Mouse (Mus musculus): ENCODE results near the gene Isyna1.
"Not testable (repeated sequence)": the region's sequence is repeated elsewhere in the genome, so short reads cannot be mapped to it uniquely, and the experiment has no call there.

Gene Isyna1

DNA sequence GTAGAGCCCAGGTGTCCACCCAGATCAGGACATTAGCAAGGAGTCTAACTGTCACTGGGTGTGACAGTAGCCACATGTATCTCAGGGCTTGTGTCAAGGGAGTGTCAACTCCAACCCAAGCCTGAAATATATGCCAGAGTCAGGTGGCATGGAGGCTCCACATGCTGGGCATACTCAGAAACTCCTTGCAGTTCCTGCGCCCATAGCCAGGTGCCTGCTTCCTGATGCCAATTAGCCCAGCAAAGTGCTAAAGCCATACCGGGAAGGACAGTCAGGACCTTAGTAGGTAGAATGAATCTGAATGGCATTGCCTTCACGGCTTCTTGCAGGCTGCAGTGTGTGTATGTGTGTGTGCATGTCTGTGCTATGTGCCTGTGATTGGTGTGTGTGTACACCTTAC lies 17.0 kb upstream of the Isyna1 start:
- DNase-seq = no peak

DNA sequence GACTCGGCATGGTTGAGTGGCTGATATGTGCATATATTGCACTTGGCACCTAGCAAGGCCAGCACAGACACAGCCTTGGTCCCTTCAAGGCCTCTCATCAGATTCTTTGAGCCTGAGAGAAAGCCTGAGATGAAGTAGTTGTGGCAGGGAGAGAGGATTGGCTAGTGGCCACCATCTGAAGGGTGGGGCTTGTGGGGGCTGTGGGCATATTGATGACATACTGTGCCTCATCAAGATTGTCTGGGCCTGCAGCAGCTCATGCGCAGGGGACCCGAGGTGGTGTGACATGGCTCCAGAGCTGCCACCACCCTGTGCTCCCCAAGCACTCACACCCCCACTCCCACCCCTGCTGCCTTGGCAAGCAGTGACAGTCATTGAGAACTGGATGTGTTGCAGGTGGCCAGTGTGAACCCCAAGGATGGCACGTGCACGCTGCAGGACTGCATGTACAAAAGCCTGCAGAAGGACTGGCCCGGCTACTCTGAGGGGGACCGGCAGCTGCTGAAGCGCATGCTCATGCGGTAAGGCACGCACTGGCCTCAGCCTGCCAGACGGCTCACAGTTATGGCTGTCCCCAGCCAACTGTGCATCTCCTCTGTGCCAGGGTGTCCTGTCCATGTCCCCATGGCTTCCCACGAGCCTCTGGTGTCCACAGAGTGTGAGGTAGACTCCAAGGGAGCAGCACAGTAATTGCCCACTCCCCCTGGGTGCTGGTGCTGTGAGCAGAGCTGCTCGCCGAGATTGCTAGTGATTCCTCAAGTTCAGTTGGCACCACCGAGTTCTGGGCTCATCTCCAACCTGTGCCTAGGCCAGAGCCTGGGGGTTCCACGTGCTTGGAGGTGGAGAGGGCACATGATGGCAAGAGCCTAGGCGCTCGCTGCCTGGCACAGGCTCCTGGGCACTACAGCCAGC lies 10.4 kb upstream of the Isyna1 start:
- DNase-seq = no peak

DNA sequence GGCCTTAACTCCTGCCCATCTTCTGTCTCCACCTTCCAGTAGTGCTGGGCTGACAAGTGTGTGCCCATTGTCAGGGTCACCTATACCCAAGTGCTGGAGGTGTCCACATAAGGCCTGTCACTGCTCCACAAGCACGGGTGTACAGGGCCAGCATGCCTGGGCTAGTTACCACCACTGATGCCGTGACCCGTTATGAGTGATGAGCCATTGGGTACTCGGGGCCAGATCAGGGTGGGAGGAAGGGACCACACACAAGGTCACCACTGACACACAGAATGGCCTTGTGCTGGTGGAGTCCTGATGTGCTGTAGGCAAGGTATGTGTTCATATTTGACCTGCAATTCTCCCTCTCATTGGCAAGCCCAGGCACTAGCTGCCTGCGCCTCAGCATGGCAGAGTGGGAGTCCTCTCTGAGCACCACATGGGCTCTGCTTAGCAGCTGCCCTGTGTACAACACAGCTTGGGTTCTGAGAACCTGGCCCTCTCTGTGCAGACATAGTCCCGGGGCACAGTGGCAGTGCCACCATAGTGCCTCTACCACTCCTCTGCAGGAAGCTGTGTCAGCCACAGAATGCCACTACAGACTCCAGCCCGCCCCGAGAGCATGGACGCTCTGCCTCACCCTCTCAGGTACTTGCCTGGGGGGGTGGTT lies 9.4 kb upstream of the Isyna1 start:
- no peak for DNase-seq

DNA sequence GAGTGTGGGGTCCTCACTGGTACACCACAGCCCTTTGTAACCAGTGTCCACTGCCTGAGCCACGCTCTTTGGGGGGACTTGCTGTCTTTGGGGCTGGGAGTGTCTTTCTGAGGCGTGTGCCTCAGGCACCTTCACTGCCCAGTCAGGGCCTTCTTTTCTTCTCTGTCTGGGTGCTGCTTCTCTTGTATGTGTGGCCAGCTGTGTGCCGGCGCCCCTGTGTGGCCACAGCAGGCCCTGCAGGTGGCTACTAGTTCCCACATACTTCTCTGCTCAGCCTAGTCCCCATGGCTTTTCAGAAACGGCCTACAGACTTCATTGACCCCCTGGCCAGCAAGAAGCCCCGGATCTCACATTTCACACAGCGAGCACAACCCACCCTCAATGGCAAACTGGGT lies 8.9 kb upstream of the Isyna1 start:
- peak; percentile 64 for DNase-seq

DNA sequence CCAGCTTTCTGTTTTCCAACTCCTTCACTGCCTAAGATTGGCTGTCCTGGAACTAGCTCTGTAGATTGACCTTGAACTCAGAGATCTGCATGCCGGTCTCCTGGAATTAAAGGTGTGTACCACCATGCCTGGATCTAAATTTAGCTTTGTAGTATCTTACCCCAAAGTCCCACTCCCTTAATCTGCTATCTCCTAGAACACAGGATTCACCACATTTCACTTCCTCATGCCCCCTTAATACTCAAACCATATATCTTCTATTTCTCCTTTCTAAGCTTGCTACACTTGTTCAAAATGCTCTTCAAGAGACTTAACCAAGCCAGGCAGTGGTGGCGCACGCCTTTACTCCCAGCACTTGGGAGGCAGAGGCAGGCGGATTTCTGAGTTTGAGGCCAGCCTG lies 6.2 kb upstream of the Isyna1 start:
- DNase-seq = not testable (repeated sequence)

DNA sequence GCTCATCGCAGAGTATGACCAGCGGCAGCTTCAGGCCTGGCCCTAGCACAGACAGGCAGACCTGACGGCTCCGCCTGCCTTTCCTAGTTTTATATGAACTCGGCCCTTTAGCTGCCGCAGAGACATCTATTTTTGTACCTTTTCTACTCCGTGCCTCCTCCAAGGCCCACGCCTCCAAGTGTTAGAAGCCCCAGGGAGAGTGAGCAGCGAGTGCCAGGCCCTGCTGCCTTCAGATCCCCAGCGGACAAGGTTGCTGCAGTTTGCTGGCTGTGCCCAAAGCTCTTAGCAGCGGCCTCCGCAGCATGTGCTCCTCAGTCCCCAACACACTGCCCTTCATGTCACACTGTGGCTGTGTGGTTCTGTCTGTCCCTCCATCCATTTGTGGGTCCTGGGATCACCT lies 2.6 kb upstream of the Isyna1 start:
- DNase-seq = no peak

DNA sequence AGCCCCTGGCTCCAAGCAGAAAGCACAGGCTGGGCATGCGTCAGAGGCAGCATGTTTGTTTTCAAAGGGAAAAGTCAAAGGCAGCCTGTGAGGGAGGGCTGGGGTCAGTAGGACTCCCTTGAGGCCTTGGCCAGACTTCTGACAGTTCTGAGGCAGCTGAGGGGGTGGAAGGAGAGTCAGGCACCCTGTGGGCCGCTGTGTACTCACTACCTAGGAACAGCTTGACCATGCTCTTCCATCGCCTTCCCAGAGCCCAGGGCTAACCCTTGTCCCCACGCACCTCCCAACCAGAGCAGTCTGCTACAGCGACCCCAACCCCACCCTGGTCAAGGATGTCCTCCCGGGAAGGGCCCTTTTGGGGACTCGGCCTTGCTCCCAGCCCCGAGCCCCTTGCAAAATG lies 1.0 kb upstream of the Isyna1 start:
- no peak for DNase-seq

DNA sequence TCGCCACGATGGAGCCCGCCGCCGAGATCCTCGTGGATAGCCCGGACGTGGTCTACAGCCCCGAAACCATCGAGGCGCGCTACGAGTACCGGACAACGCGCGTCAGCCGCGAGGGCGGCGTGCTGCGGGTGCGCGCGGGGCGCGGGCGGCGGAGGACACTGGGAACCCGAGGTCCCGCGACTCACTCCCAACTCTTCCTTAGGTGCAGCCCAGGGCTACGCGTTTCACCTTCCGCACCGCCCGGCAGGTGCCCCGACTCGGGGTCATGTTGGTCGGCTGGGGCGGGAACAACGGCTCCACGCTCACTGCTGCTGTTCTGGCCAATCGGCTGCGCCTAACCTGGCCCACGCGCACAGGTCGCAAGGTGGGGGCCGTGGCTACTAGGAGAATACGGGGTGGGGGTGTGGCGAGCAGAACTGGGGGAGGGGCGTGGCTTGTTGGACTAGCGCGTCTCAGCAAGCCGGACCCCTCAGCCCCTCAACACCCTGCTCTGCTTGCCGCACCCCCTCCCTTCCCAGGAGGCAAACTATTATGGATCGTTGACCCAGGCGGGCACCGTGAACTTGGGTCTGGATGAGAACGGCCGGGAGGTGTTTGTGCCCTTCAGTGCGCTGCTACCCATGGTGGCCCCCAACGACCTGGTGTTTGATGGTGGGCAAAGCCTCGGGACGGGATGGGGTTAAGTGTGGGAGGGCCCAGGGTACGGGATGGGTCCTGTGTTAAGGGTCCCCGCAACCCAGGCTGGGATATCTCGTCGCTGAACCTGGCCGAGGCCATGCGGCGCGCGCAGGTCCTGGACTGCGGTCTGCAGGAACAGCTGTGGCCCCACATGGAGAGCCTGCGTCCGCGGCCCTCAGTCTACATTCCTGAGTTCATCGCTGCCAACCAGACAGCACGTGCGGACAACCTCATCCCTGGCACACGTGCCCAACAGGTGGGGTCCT lies 720 bp downstream of the Isyna1 start:
- DNase-seq = no peak

DNA sequence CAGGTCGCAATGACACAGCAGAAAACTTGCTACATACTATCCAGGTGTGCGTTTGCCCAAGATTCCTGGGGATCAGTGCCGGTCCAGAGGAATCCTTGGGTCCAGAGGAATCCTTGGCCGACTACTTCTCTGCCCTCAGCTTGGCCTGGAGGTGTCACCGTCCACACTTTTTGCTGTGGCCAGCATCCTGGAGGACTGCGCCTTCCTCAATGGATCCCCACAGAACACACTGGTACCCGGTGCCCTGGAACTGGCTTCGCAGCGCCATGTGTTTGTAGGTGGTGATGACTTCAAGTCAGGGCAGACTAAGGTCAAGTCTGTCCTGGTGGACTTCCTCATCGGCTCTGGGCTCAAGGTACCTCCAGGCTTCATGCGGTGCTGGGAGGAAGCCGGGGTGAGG lies 1.6 kb downstream of the Isyna1 start:
- no peak for DNase-seq

DNA sequence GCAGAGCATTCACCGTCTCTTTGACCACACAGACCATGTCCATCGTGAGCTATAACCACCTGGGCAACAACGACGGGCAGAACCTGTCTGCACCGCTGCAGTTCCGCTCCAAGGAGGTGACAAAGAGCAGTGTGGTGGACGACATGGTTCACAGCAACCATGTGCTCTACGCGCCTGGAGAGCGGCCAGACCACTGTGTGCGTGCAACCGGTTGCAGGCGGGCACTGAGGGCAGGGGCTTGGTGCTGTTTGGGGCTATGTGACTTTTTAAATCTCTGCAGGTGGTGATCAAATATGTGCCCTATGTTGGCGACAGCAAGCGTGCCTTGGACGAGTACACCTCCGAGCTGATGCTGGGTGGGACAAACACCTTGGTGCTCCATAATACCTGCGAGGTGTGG lies 2.0 kb downstream of the Isyna1 start:
- DNase-seq = no peak

DNA sequence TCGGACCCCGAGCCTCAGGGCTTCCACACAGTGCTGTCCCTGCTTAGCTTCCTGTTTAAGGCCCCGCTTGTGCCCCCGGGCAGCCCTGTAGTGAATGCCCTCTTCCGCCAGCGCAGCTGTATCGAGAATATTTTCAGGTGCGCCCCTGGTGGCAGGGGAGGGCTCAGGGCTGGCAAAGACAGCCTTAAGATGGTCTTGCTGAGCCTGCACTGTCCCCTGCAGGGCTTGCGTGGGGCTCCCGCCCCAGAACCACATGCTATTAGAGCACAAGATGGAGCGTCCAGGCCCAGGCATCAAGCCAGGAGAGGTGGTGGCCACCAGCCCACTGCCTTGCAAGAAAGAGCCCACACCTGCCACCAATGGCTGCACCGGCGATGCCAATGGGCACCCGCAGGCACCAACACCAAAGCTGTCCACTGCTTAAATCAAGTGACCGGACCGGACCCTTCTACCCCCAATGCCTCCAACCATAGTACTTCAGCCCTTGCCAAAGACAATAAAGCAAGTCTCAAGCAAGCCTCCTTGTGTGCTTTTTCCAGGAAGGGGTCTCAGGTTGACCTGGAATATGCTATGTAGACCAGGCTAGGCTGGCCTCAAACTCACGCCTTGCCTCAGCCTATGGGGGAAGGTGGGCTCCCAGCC lies 2.7 kb downstream of the Isyna1 start:
- peak; percentile 59 for DNase-seq

DNA sequence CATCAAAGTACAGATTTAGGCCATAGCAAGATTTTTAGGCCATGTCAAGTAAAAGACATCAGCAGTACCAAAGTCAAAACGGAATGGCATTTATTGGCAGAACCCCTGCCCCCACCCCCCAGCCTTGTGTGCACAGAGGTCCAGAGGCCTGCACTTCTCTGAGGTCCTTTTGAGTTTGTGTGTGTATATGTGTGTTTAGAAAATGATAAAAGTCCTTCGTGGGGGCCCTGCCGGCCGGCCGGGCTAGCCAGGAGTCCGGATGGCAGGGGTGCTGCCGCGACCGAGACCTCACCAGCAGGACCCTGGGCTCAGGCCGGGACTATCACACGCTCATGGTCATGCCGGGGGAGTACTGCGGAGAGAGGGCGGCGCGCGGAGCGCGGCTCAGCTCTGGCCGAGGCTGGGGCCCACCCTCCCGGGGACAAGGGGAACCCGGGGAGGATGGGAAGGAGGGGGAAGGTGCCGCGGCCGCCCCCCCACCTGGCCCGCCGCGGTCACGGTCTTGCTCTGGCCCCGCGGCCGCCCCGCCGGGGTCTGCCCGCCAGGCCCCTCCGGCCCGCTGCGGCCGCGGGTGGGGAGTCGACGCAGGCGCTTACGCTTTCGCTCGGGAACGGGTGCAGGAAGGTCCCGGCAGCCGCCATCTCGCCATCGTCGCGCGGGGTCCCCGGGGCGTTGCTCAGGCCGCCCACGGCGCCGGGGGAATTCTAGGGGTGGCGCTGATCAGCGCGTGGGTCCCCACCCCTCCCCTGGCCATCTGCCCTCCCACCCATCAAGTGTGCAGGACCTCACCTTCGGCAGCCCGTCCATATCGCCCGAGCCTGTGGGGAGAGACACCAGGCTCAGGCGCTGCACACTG lies 3.5 kb downstream of the Isyna1 start:
- DNase-seq = no peak

DNA sequence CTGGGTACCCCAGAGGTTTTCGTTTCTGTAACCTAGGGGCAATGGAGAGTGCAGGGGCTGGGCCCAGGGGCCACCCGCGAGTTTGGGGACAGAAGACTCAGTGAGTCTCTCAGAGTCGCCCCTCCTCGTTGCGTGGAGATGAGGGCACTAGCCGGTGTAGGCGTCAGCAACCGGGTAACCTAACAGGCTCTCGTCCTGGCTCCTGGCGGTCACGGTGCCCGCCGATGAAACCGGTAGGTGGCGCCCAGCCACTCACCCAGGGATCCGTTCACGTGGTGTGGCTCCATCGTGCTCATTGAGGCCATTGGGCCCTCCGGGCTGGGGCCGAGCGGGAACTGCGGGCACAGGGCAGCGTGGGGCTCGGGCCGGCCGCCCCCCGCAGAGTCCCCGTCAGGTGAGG lies 4.1 kb downstream of the Isyna1 start:
- DNase-seq = no peak

DNA sequence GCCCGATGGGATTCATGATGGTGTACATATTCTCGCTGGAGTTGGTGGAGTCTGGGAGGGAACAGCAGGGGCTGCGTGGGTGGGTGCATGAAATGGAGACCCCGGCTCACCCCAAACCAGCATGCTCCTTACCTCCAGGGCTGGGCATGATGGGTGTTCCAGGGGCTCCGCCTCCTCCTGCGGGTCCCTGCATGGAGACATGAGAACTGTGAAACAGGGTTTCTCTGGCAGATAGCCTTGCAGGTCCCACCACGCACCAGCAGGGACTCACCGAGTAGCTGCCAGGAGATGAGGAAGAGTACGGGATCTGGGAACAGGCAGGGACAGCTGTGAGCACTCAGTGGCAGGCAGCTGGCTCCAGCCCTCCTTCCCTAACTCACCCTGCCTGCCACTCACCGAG lies 4.5 kb downstream of the Isyna1 start:
- no peak for DNase-seq

DNA sequence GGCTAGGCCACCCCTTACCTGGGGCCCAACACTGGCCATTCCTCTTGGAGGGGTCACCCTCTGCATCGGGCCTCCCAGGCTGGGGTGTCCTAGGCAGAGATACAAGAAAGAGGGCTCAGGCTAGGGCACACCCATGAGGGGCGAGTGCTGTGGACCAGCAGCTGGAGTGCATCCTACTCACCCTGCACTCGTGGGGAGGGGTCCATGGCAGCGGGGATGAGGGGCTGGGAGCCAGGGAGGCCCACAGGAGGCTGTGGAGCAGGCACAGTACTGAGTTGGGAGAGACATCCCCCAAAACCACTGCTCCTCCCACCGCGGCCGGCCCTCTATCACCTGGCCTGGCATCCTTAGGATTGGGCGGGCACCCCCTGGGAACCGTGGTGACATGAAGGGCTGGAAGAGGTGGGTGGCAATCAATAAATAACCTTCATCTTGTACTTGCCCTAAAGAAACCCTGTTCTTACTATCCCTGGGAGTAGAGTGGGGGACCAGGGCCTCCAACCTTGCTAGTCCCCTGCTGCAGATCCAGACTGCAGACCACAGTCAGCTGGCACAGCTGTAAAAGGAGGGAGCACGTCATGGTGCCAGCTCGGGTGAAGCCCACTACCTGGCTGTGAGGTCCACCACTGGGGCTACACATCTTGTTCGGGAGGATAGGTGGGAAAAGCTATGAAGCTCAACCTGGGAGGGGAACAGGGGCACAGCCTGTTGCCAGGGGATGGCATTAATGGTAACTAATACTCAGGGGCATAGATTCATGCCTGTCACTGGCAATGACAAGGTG lies 5.5 kb downstream of the Isyna1 start:
- no peak for DNase-seq

DNA sequence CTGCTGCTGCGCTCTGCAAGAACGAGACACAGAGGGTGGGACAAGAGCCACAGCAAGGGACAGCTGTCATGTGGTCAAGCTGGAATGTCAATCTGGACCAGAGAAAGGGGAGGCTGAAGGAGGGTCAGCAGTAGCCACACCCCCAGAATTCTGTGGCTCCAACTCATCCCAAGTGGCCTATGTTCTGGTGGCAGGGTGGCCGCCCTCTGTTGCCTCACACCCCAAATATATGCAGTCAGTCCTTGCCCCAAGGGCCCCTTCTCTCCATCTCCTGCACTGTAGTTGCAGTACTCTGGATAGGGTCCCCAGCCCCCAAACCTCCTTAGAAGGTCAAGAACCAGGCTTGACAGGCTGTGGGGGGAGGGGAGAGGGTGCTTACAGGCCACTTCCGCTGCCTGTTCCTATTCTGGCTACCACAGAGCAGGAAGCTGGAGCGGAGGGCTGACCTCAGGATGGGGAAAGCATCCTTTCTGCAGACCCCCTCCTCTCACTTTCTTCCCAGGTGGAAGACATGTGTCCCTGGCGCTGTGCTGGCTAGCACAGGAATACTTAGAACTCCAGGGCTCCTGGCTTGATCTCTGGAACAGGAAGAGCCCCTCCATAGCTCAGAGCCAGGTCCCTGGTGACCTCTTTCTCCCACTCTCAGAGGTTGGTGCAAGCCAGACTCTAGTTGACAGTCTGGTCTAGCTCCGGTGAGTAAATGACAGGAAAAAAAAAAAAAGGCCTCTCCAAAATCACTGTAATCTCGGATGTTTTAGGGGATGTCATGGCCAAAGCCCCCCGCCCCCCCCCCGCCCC lies 6.5 kb downstream of the Isyna1 start:
- DNase-seq = peak; percentile 30

DNA sequence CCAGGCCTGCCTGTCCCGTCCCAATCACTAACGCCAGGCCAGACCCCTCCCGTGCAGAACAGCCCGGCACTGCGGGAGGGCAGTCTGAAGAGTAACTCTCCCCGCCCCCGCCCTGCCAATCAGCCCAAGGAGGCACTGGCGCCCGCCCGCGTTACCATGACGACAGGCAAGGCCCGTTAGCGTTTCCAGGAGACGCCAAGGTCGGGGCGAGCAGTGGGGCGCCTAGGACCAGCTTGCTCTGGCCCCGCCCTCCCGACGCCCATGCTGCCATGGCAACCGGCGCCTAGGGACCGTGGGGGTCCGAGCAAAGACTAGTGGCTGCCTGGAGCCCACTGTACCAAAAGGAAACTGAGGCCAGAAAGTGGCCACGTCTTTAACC lies 7.1 kb downstream of the Isyna1 start:
- peak; percentile 64 for DNase-seq

DNA sequence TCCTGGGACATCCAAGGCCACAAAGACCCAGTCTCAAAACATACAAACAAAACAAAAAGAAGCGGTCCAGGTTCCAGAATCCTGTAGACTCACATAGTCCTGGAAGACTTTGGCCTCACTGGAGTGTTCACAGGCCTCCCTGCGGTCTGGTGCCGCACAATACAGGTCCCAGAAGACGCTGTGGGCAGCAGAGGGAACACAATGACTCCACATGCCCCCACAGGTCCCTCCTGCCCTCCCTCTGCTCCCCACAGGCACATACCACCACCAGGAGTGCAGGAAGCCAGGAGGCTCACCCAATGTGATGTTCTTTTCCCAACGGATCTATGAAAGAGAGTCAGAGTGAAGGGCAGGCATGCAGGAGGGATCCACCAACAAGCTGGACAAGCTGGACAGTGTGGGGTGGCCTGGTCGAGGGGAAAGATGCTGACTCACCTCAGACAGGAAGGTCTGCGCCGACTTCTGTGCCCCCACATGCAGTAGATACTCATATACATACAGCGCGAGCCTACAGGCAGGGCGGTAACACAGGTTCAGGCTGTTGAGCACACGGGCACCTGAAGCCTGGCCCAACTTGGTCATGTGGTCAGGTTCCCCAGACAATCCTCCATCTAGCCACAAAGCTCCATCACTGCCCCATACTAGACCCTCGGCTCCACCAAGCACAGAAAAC lies 8.1 kb downstream of the Isyna1 start:
- DNase-seq = no peak

DNA sequence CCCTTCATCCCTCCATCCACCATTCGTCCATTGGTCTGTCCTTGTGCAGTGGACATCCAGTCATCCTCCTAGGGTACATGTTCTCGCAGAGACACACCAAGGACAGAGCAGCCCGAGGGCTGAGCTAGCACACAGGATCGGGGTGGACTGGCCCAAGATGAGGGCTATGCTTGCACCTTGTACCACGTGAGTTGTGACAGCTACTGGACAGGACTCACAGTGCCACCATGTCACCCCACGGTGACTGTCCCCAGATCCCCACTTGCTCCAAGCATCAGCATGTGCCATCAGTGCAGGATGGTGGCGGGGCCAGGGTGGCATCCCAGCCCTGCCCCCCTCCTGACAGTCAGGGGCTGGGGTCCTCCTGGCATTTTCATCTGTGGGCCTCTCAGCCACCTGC lies 10.4 kb downstream of the Isyna1 start:
- no peak for DNase-seq

Measured in thymus, postnatal 25 days (tissue).